Mouse (Mus musculus) embryonic facial prominence, embryonic 15.5 days (tissue): ENCODE results near the gene Ccdc163. TPM values are rescaled to one million over a fixed set of nuclear protein-coding genes. Genes with fewer than 3 reads are reported as not detected.
"Not testable (repeated sequence)": the region's sequence is repeated elsewhere in the genome, so short reads cannot be mapped to it uniquely, and the experiment has no call there.

Experiments
- ATAC-seq: fragments of 200-750 bp; cut with Nextera tagmentation; 2 replicates; pipeline ENCODE4 v1.8.0; 2017; ENCODE audit warnings: low read depth, moderate TSS enrichment; ENCODE audit not compliant: insufficient number of reproducible peaks, low FRiP score, low TSS enrichment
- H3K27ac ChIP-seq: fragments of 300-500 bp; sonication (generic); replicated peaks from 2 replicates; pipeline ENCODE4 v1.5.1; 2015; ENCODE audit warnings: mild to moderate bottlenecking, inconsistent platforms
- H3K27me3 ChIP-seq: fragments of 300-500 bp; sonication (generic); 2 replicates; pipeline ENCODE4 v1.6.1; 2015; ENCODE audit warnings: inconsistent platforms
- H3K36me3 ChIP-seq: fragments of 300-500 bp; sonication (generic); 2 replicates; pipeline ENCODE4 v1.6.1; 2015; ENCODE audit warnings: mild to moderate bottlenecking, inconsistent platforms
- H3K4me1 ChIP-seq: fragments of 300-500 bp; sonication (generic); 2 replicates; pipeline ENCODE4 v1.6.1; 2015; ENCODE audit warnings: inconsistent platforms
- H3K4me2 ChIP-seq: fragments of 300-500 bp; sonication (generic); replicated peaks from 2 replicates; pipeline ENCODE4 v1.6.1; 2015; ENCODE audit warnings: mild to moderate bottlenecking, inconsistent platforms
- H3K4me3 ChIP-seq: fragments of 300-500 bp; sonication (generic); replicated peaks from 2 replicates; pipeline ENCODE4 v1.5.1; 2015; ENCODE audit warnings: mild to moderate bottlenecking, inconsistent platforms
- H3K9ac ChIP-seq: fragments of 300-500 bp; sonication (generic); 2 replicates; pipeline ENCODE4 v1.6.1; 2015; ENCODE audit warnings: inconsistent platforms
- H3K9me3 ChIP-seq: fragments of 300-500 bp; sonication (generic); replicated peaks from 2 replicates; pipeline ENCODE4 v1.6.1; 2016; ENCODE audit warnings: inconsistent platforms
- WGBS: fragments of 180-500 bp; shearing (Covaris S2); methylation state at CpG from one replicate; pipeline ENCODE4 v1.1.7; 2015; 5-methylcytosine and 5-hydroxymethylcytosine counted together
- polyA plus RNA-seq: library from polyadenylated mRNA; unstranded; fragments of >200 nt; fragmentation: Nextera tagmentation; extraction: Ambion mirVana; gene quantifications from 2 replicates; pipeline ENCODE4 v1.2.1, GENCODE M21; 2015

Gene Ccdc163
- polyA plus RNA-seq = 29.7 and 32.0 TPM in 2 replicates

DNA sequence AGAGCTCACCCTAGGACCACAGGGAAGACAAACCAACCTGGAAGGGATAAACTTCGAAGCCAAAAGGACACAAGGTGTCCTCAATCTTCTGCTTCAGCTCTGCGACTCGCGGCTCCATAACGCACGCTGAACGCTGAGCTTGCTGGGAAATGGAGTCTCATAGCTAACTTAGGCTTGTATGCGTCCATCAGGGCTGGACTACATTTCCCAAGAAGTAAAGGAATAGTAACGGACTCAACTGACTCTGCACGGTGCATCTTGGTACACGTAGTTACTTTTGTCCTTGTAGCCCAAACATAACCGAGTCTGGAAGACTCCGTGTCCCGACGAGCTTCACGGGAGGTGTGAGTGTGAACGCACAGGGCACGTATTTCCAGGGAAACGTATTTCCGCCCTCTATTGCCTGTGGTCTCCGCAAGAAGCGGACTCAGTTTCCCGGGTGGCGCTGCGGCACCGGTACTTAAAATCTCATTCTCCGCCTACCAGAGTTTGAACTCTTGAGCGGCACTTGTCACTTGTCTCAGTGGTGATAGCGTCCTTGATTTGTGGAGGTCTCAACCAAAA lies at the start of gene Ccdc163, which contains the start of gene Mmachc:
Gene Ccdc163, plus strand, starts transcription at position 309 of the 564 bp plus-strand sequence.
Gene Mmachc, minus strand, starts transcription at position 206 of the 564 bp plus-strand sequence.
- WGBS = under 1% methylated on average over 29 of the region's 29 CpGs
- Histone ChIP-seq H3K27ac (no peak within 1 kb of the TSS), H3K4me1 (peaks cover 12% of the 10 kb centered on the region), H3K9me3 (no peaks in the 10 kb centered on the region), H3K4me3 (peak within 1 kb of the TSS; percentile 63), H3K36me3 (0 out of 2 replicates have a peak, but pooled peaks cover 7% of the 10 kb centered on the region), H3K27me3 (no peaks in the 10 kb centered on the region), H3K4me2 (peak within 1 kb of the TSS; percentile 81), H3K9ac (peak within 1 kb of the TSS; percentile 57)
- peak; percentile 98 for ATAC-seq

DNA sequence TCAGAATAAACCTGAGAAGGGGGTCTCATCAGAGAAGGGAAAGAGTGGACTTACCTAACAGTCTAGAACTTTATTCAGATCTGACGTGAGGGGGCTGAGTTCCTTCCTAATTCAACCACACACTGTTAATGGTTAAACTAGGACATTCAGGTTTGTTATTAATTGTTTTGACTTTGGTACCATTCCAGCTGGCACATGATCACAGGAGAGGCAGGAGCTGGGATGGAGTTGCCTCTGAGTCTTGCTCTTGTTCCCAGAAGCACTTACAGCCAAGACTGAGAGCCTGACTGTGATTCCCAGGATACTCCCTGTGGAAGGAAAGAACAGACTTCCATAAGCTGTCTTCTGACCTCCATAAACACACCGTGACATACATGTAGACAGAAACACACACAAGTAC lies 48.8 kb upstream of the Ccdc163 start:
- no peak for ATAC-seq
- 53% methylated on average over 2 of the region's 2 CpGs for WGBS

DNA sequence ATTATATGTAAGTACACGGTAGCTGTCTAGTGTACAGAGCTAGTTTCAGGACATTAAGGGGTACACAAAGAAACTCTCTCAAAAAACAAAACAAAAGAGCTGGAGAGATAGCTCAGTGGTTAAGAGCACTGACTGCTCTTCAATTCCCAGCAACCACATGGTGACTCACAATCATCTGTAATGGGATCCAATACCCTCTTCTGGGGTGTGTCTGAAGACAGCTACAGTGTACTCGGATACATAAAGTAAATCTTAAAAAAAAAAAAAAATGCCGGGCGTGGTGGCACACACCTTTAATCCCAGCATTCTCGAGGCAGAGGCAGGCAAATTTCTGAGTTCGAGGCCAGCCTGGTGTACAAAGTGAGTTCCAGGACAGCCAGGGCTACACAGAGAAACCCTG lies 48.4 kb upstream of the Ccdc163 start:
- WGBS = 75% methylated on average over 6 of the region's 6 CpGs
- H3K4me1 ChIP-seq = not testable (repeated sequence)

More for the DNA sequence above, 48.8 kb upstream of the Ccdc163 start:
- Histone ChIP-seq H3K27ac (no peak overlapping the region), H3K4me2 (no peak overlapping the region), H3K27me3 (no peaks in the 10 kb centered on the region), H3K4me1 (no peaks in the 10 kb centered on the region), H3K36me3 (no peaks in the 10 kb centered on the region), H3K9me3 (no peaks in the 10 kb centered on the region), H3K9ac (no peak overlapping the region), H3K4me3 (no peak overlapping the region)

DNA sequence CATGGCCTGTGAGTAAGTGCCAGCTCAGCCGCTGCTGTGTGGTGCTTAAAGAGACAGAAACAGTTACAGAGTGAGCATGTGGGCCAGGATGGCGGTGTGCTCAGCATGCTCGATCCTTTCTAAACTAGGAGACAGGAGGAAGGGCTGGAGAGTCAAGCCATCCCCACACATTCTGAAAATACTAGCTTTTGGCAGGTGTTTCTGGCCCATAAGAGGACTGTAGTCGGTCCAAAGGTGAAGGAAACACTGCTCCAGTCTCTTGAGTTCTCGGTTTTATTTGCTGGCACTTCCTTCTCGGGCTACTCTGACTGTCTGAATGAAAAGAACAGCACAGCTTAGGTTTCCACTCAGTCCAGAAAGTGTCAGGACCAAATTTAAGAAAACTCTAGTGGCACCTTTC lies 47.5 kb upstream of the Ccdc163 start:
- Histone ChIP-seq H3K27me3 (no peaks in the 10 kb centered on the region), H3K4me1 (no peaks in the 10 kb centered on the region), H3K27ac (no peak overlapping the region), H3K4me3 (no peak overlapping the region), H3K9me3 (no peaks in the 10 kb centered on the region), H3K4me2 (no peak overlapping the region), H3K9ac (no peak overlapping the region), H3K36me3 (no peaks in the 10 kb centered on the region)
- WGBS = 74% methylated on average over 6 of the region's 6 CpGs
- ATAC-seq = no peak

More for the DNA sequence above, 48.4 kb upstream of the Ccdc163 start:
- H3K9me3 ChIP-seq, H3K36me3 ChIP-seq, H3K4me3 ChIP-seq, H3K4me2 ChIP-seq, H3K27ac ChIP-seq, H3K9ac ChIP-seq, ATAC-seq, H3K27me3 ChIP-seq: not testable (repeated sequence)

DNA sequence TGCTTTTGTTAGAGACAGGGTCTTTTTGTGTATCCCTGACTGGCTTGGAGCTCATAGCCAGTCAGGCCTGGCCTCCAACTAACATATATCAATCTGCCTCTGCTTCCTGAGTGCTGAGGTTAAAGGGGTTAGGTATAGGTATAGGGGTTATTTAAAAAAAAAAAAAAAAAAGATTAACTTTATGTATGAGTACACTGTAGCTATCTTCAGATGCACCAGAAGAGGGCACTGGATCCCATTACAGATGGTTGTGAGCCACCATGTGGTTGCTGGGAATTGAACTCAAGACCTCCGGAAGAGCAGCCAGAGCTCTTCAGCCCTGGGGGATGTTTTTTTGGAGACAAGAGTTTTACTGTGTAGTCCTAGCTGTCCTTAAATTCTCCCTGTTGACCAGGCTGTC lies 46.3 kb upstream of the Ccdc163 start:
- Histone ChIP-seq H3K9me3 (no peaks in the 10 kb centered on the region), H3K36me3 (no peaks in the 10 kb centered on the region), H3K4me2 (no peak overlapping the region), H3K27ac (no peak overlapping the region), H3K9ac (no peak overlapping the region), H3K27me3 (no peaks in the 10 kb centered on the region), H3K4me3 (no peak overlapping the region), H3K4me1 (no peaks in the 10 kb centered on the region)
- 80% methylated on average over 1 of the region's 1 CpGs for WGBS
- ATAC-seq = no peak

DNA sequence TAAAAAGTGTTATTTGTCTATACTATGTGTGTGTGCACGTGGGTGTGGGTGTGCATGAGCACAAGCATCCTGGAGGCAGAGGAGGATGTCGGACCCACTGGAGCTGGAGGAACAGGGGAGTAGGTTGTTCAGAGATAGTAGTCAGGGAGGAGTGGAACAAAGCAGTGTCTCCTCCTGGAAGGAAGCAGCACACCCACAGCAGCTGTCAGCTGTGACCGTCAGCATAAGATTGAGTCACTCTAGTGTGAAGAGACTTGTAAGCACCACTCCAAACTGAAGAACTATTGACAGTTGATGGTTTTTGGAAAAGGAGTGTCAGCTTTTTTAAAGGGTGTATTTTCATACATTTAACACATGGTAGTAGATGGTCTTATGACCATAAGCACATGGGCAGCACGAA lies 41.7 kb upstream of the Ccdc163 start:
- no peaks in the 10 kb centered on the region for H3K27me3 ChIP-seq
- no peak overlapping the region for H3K27ac ChIP-seq
- WGBS = 60% methylated on average over 4 of the region's 4 CpGs
- H3K4me1 ChIP-seq = no peaks in the 10 kb centered on the region
- no peak for ATAC-seq
- no peaks in the 10 kb centered on the region for H3K9me3 ChIP-seq
- H3K36me3 ChIP-seq = no peaks in the 10 kb centered on the region
- H3K4me2 ChIP-seq = no peak overlapping the region
- H3K9ac ChIP-seq = no peak overlapping the region
- no peak overlapping the region for H3K4me3 ChIP-seq

DNA sequence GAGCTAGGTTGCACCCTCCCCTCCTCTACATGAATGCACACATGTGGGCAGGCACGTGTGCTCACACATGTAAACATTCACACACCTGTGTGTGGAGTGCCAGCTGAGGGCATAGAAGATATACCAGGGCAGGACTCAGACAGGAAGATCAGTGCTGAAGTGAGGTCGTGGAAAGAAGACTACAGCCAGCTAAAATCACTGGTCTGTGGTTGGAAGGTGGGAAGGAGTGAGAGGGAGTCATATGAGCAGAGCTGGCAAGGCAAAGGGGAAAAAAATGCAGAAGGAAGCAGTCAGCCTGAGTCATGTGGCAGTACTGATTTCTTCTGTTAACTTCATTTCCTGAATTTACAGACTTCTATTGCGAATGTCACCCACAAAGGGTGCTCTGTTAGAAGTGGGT lies 40.2 kb upstream of the Ccdc163 start:
- H3K4me1 ChIP-seq = no peaks in the 10 kb centered on the region
- H3K9me3 ChIP-seq = no peaks in the 10 kb centered on the region
- no peaks in the 10 kb centered on the region for H3K36me3 ChIP-seq
- no peak overlapping the region for H3K4me2 ChIP-seq
- no peak overlapping the region for H3K4me3 ChIP-seq
- ATAC-seq = no peak
- no peak overlapping the region for H3K27ac ChIP-seq
- no peak overlapping the region for H3K9ac ChIP-seq
- H3K27me3 ChIP-seq = no peaks in the 10 kb centered on the region
- 41% methylated on average over 3 of the region's 3 CpGs for WGBS

DNA sequence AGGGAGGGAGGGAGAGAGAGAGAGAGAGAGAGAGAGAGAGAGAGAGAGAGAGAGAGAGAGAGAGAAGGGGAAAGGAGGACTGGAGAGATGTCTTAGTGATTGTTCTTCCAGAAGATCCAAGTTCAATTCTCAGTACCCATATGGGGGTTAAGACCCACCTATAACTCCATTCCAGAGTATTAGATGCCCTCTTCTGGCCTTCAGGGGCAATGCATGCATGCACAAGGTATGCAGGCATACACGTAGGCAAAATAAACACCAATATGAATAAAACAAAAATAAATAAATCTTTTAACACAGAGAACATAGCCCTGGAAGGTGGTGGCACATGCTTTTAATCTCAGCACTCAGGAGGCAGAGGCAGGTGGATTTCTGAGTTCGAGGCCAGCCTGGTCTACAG lies 39.0 kb upstream of the Ccdc163 start:
- Histone ChIP-seq H3K9me3 (no peaks in the 10 kb centered on the region), H3K27me3 (no peaks in the 10 kb centered on the region), H3K27ac (no peak overlapping the region), H3K36me3 (no peaks in the 10 kb centered on the region), H3K4me2 (no peak overlapping the region), H3K4me3 (no peak overlapping the region), H3K4me1 (no peaks in the 10 kb centered on the region), H3K9ac (no peak overlapping the region)
- WGBS = 59% methylated on average over 2 of the region's 2 CpGs
- no peak for ATAC-seq

DNA sequence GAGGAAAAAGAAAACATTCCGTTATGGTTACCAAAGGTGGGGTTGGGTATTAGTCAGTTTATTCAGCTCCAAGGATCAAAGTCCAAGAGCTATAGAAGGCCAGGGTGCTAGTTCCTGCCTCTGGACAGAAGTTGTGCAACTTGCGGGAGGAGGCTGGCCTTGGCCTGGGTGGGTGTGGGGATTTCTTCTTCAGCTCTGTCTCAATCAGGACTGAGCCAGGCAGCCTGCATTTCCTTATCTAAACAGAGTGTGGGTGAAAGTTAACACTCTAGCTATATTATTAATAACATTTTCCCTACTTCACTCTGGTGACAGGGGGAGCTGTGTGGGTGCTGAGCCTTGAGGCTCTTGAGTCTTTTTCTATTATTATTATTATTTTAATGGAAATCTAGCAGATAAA lies 35.5 kb upstream of the Ccdc163 start:
- Histone ChIP-seq H3K4me3 (no peak overlapping the region), H3K4me1 (no peaks in the 10 kb centered on the region), H3K27ac (no peak overlapping the region), H3K36me3 (no peaks in the 10 kb centered on the region), H3K9me3 (no peaks in the 10 kb centered on the region), H3K4me2 (no peak overlapping the region), H3K27me3 (no peaks in the 10 kb centered on the region), H3K9ac (no peak overlapping the region)
- no peak for ATAC-seq
- 66% methylated on average over 2 of the region's 2 CpGs for WGBS

DNA sequence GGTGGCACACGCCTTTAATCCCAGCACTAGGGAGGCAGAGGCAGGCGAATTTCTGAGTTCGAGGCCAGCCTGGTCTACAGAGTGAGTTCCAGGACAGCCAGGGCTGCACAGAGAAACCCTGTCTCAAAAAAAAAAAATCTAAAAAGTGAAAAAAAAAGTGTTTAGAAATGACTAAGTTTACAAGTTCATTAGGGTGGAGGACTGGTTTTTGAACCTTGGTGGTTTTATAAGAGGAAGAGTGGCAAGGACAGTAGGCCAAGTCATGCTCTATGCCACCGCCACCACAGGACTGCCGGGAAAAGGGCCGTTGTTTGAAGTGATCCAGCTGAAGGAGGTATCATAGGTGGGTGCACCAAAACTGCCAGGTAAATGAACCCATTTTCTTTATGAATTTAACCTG lies 33.5 kb upstream of the Ccdc163 start:
- H3K4me1 ChIP-seq, H3K36me3 ChIP-seq, H3K27me3 ChIP-seq, ATAC-seq, H3K4me3 ChIP-seq, H3K4me2 ChIP-seq, H3K27ac ChIP-seq, H3K9me3 ChIP-seq, H3K9ac ChIP-seq: not testable (repeated sequence)
- 90% methylated on average over 6 of the region's 6 CpGs for WGBS

DNA sequence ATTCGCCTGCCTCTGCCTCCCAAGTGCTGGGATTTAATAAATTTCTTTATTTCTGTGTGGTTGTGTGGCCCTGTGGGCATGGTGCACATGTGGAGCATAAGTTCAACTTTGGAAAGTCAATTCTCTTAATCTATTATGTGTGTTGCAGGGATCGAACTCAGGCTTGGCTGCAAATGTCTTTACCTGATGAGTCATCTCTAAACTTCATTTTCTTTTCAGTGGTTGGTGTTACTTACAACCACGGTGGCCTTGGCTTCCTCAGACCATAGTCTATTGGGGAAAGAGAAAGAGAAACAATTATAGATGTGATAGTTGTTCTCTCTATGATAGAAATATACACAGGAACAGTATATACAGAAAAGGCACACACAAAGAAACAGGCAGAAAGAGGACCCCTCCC lies 32.3 kb upstream of the Ccdc163 start:
- Histone ChIP-seq H3K9ac (no peak overlapping the region), H3K4me1 (no peaks in the 10 kb centered on the region), H3K9me3 (no peaks in the 10 kb centered on the region), H3K27ac (no peak overlapping the region), H3K4me3 (no peak overlapping the region), H3K4me2 (no peak overlapping the region), H3K27me3 (no peaks in the 10 kb centered on the region), H3K36me3 (no peaks in the 10 kb centered on the region)
- WGBS = 77% methylated on average over 3 of the region's 3 CpGs
- no peak for ATAC-seq

DNA sequence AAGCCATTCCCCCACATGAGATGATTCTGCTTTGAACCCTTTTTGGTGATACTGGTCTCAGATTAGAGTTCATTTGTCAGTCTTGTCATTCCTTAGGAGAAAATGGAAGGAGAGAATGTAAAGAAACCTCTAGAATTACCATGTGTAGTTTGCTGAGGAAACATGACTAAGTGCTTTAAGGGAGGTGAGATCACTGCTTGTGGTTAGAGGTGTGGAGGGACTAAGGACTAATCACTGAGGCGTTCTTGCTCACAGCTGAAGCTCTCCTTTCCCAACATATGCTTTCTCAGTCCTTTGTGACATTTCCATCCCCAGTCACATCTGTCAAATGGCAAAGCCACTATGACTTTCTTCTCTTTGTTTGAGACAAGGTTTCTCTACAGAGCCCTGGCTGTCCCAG lies 30.5 kb upstream of the Ccdc163 start:
- WGBS = 67% methylated on average over 1 of the region's 1 CpGs
- no peak overlapping the region for H3K4me3 ChIP-seq
- ATAC-seq = no peak

More for the DNA sequence above, 30.5 kb upstream of the Ccdc163 start:
- H3K4me1 ChIP-seq = no peaks in the 10 kb centered on the region
- H3K36me3 ChIP-seq = no peaks in the 10 kb centered on the region
- no peaks in the 10 kb centered on the region for H3K9me3 ChIP-seq
- H3K27me3 ChIP-seq = no peaks in the 10 kb centered on the region
- no peak overlapping the region for H3K4me2 ChIP-seq
- no peak overlapping the region for H3K27ac ChIP-seq
- H3K9ac ChIP-seq = no peak overlapping the region
